Mouse (Mus musculus) embryonic facial prominence, embryonic 11.5 days (tissue): ENCODE results near the gene Ppp1r1c. TPM values are rescaled to one million over a fixed set of nuclear protein-coding genes. Genes with fewer than 3 reads are reported as not detected.

Experiments used
- ATAC-seq: fragments of 200-750 bp; cut with Nextera tagmentation; replicated peaks from 2 replicates; pipeline ENCODE4 v1.8.0; 2017; ENCODE audit warnings: low read depth; ENCODE audit not compliant: insufficient number of reproducible peaks, low FRiP score, low TSS enrichment
- DNase-seq: peaks from one replicate; pipeline ENCODE4 v3.0.0-alpha.2; 2015; ENCODE audit warnings: low spot score
- H3K27ac ChIP-seq: fragments of 300-500 bp; sonication (generic); replicated peaks from 2 replicates; pipeline ENCODE4 v1.5.1; 2014; ENCODE audit warnings: mild to moderate bottlenecking, low read depth, low read length, control low read depth
- H3K27me3 ChIP-seq: fragments of 300-500 bp; sonication (generic); 2 replicates; pipeline ENCODE4 v1.6.1; 2014; ENCODE audit warnings: mild to moderate bottlenecking, low read length, moderate library complexity, mixed read lengths; ENCODE audit not compliant: control insufficient read depth, insufficient read depth
- H3K36me3 ChIP-seq: fragments of 300-500 bp; sonication (generic); replicated peaks from 2 replicates; pipeline ENCODE4 v1.6.1; 2014; ENCODE audit warnings: low read depth, mild to moderate bottlenecking, low read length, moderate library complexity, mixed read lengths; ENCODE audit not compliant: control insufficient read depth, insufficient read depth
- H3K4me1 ChIP-seq: fragments of 300-500 bp; sonication (generic); 2 replicates; pipeline ENCODE4 v1.6.1; 2014; ENCODE audit warnings: low read length, mixed read lengths; ENCODE audit not compliant: control insufficient read depth, insufficient read depth
- H3K4me2 ChIP-seq: fragments of 300-500 bp; sonication (generic); 2 replicates; pipeline ENCODE4 v1.6.1; 2014; ENCODE audit warnings: low read depth, mild to moderate bottlenecking, control low read depth, low read length, moderate library complexity
- H3K4me3 ChIP-seq: fragments of 300-500 bp; sonication (generic); 2 replicates; pipeline ENCODE4 v1.5.1; 2014; ENCODE audit warnings: low read depth, low read length, control low read depth
- H3K9ac ChIP-seq: fragments of 300-500 bp; sonication (generic); replicated peaks from 2 replicates; pipeline ENCODE4 v1.6.1; 2014; ENCODE audit warnings: mild to moderate bottlenecking, control low read depth, low read length
- H3K9me3 ChIP-seq: fragments of 300-500 bp; sonication (generic); replicated peaks from 2 replicates; pipeline ENCODE4 v1.6.1; 2016; ENCODE audit warnings: mild to moderate bottlenecking, low read length, inconsistent platforms, mixed read lengths; ENCODE audit not compliant: control insufficient read depth
- WGBS: fragments of 180-500 bp; shearing (Covaris S2); extraction: QIAGEN DNeasy Blood & Tissue Kit; methylation state at CpG from one replicate; pipeline ENCODE4 v1.1.7; 2014; 5-methylcytosine and 5-hydroxymethylcytosine counted together
- polyA plus RNA-seq: library from polyadenylated mRNA; unstranded; fragments of >200 nt; fragmentation: Nextera tagmentation; extraction: Ambion mirVana; gene quantifications from 2 replicates; pipeline ENCODE4 v1.2.1, GENCODE M21; 2014

The Ppp1r1c gene
- polyA plus RNA-seq, 1 experiment from 2014 or later, result 23.3 TPM

GRCm38 (mm10) chr2:79713662-79714091 is 6.1 kb downstream of the Ppp1r1c start:
- no peak for DNase-seq
- Histone ChIP-seq H3K27ac (no peak overlapping the region), H3K4me2 (no peak overlapping the region), H3K27me3 (no peaks in the 10 kb centered on the region), H3K4me1 (no peaks in the 10 kb centered on the region), H3K9me3 (no peaks in the 10 kb centered on the region), H3K36me3 (no peaks in the 10 kb centered on the region), H3K4me3 (no peak overlapping the region), H3K9ac (no peak overlapping the region)
- ATAC-seq, result no peak
- 70% methylated on average over 3 of the region's 3 CpGs for WGBS

GRCm38 (mm10) chr2:79714745-79715144 is 7.2 kb downstream of the Ppp1r1c start:
- peak; percentile 45 for DNase-seq
- Histone ChIP-seq H3K36me3 (no peaks in the 10 kb centered on the region), H3K4me2 (no peak overlapping the region), H3K27me3 (no peaks in the 10 kb centered on the region), H3K4me1 (no peaks in the 10 kb centered on the region), H3K27ac (no peak overlapping the region), H3K9me3 (no peaks in the 10 kb centered on the region), H3K9ac (no peak overlapping the region), H3K4me3 (no peak overlapping the region)
- 62% methylated on average over 6 of the region's 6 CpGs for WGBS
- ATAC-seq, result no peak

GRCm38 (mm10) chr2:79715925-79716324 is 8.3 kb downstream of the Ppp1r1c start:
- 55% methylated on average over 2 of the region's 2 CpGs for WGBS
- ATAC-seq, result no peak

GRCm38 (mm10) chr2:79717846-79718245 is 10.3 kb downstream of the Ppp1r1c start:
- H3K27ac ChIP-seq, result no peak overlapping the region
- H3K27me3 ChIP-seq, result no peaks in the 10 kb centered on the region
- H3K9ac ChIP-seq, result no peak overlapping the region
- no peak overlapping the region for H3K4me2 ChIP-seq
- H3K9me3 ChIP-seq, result no peaks in the 10 kb centered on the region
- no peaks in the 10 kb centered on the region for H3K4me1 ChIP-seq
- H3K36me3 ChIP-seq, result no peaks in the 10 kb centered on the region
- no peak for ATAC-seq
- DNase-seq, result no peak
- H3K4me3 ChIP-seq, result no peak overlapping the region

More at GRCm38 (mm10) chr2:79715925-79716324, 8.3 kb downstream of the Ppp1r1c start:
- Histone ChIP-seq H3K4me2 (no peak overlapping the region), H3K9me3 (no peaks in the 10 kb centered on the region), H3K4me3 (no peak overlapping the region), H3K36me3 (no peaks in the 10 kb centered on the region), H3K9ac (no peak overlapping the region), H3K4me1 (no peaks in the 10 kb centered on the region), H3K27ac (no peak overlapping the region), H3K27me3 (no peaks in the 10 kb centered on the region)
- DNase-seq, result peak; percentile 26

GRCm38 (mm10) chr2:79722415-79722814 is 14.8 kb downstream of the Ppp1r1c start:
- H3K9me3 ChIP-seq, result no peaks in the 10 kb centered on the region
- H3K27me3 ChIP-seq, result no peaks in the 10 kb centered on the region
- H3K9ac ChIP-seq, result no peak overlapping the region
- no peak overlapping the region for H3K27ac ChIP-seq
- ATAC-seq, result no peak
- no peaks in the 10 kb centered on the region for H3K36me3 ChIP-seq
- DNase-seq, result peak; percentile 15
- no peaks in the 10 kb centered on the region for H3K4me1 ChIP-seq
- no peak overlapping the region for H3K4me3 ChIP-seq
- 60% methylated on average over 1 of the region's 1 CpGs for WGBS
- H3K4me2 ChIP-seq, result no peak overlapping the region

DNA sequence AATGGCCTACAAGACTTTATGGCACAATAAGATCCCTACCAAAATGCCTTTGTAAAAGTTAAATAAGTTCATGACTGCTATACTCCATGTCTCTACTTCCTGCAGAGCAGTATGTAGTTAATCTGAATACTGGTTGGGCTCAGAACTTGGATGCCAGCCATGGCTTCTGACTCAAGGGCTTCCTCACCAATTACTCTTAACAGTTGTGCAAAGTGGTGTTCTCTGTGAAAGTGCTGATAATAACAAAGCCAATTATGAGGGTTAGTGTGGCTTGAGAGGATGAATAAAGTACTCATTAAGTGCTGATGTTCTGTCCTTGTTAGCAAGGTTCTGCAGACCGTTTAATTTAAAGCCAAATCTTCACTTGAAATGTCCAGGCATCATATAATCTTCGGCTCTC is 31.4 kb downstream of the Ppp1r1c start:
- H3K27ac ChIP-seq, result no peak overlapping the region
- no peaks in the 10 kb centered on the region for H3K4me1 ChIP-seq
- H3K4me3 ChIP-seq, result no peak overlapping the region
- no peaks in the 10 kb centered on the region for H3K27me3 ChIP-seq
- H3K36me3 ChIP-seq, result no peaks in the 10 kb centered on the region
- DNase-seq, result no peak
- H3K9ac ChIP-seq, result no peak overlapping the region
- no peak overlapping the region for H3K4me2 ChIP-seq
- 91% methylated on average over 2 of the region's 2 CpGs for WGBS
- ATAC-seq, result no peak
- H3K9me3 ChIP-seq, result no peaks in the 10 kb centered on the region

DNA sequence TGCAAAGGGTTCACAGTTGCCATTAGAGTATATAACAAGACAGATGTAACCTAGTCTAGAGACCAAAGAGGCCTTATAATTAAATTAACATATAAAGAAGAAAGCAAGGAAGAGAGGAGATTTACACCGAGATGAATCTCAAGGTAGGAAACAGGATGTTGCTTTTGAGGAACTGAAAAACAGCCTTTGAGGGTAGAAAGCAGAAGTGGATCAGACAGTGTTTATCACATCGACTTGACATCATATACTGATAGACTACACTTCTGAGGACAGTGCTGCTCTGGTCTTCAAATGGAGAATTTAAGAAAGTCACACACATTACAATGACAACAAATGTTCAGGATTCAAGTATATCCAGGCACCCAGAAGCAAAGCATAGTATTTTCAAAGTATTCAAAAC is 34.4 kb downstream of the Ppp1r1c start:
- Histone ChIP-seq H3K9me3 (no peaks in the 10 kb centered on the region), H3K36me3 (no peaks in the 10 kb centered on the region), H3K4me3 (no peak overlapping the region)

GRCm38 (mm10) chr2:79744164-79744563 is 36.6 kb downstream of the Ppp1r1c start:
- 89% methylated on average over 4 of the region's 4 CpGs for WGBS
- Histone ChIP-seq H3K9ac (no peak overlapping the region), H3K27ac (no peak overlapping the region), H3K36me3 (no peaks in the 10 kb centered on the region), H3K4me2 (no peak overlapping the region), H3K4me1 (no peaks in the 10 kb centered on the region), H3K27me3 (no peaks in the 10 kb centered on the region), H3K4me3 (no peak overlapping the region), H3K9me3 (no peaks in the 10 kb centered on the region)
- DNase-seq, result no peak
- no peak for ATAC-seq

More for the DNA sequence above, 34.4 kb downstream of the Ppp1r1c start:
- no peak overlapping the region for H3K9ac ChIP-seq
- no peak for DNase-seq
- no peak overlapping the region for H3K27ac ChIP-seq
- no peaks in the 10 kb centered on the region for H3K4me1 ChIP-seq
- 76% methylated on average over 2 of the region's 2 CpGs for WGBS
- no peak for ATAC-seq
- H3K27me3 ChIP-seq, result no peaks in the 10 kb centered on the region
- no peak overlapping the region for H3K4me2 ChIP-seq
